Mouse (Mus musculus) midbrain, embryonic 13.5 days (tissue): ENCODE results near the gene Spata19. TPM values are rescaled to one million over a fixed set of nuclear protein-coding genes. Genes with fewer than 3 reads are reported as not detected.

ENCODE experiments used
- ATAC-seq: fragments of 200-750 bp; cut with Nextera tagmentation; 2 replicates; pipeline ENCODE4 v1.8.0; 2017; ENCODE audit warnings: mild to moderate bottlenecking, moderate TSS enrichment, moderate library complexity
- H3K27ac ChIP-seq: fragments of 300-500 bp; sonication (generic); 2 replicates; pipeline ENCODE4 v1.5.1; 2015; ENCODE audit warnings: inconsistent platforms, mild to moderate bottlenecking, moderate library complexity
- H3K27me3 ChIP-seq: fragments of 300-500 bp; sonication (generic); 2 replicates; pipeline ENCODE4 v1.6.1; 2015; ENCODE audit warnings: mild to moderate bottlenecking, inconsistent platforms
- H3K36me3 ChIP-seq: fragments of 300-500 bp; sonication (generic); 2 replicates; pipeline ENCODE4 v1.6.1; 2015; ENCODE audit warnings: mild to moderate bottlenecking, inconsistent platforms
- H3K4me1 ChIP-seq: fragments of 300-500 bp; sonication (generic); replicated peaks from 2 replicates; pipeline ENCODE4 v1.6.1; 2015; ENCODE audit warnings: inconsistent platforms
- H3K4me2 ChIP-seq: fragments of 300-500 bp; sonication (generic); replicated peaks from 2 replicates; pipeline ENCODE4 v1.6.1; 2015; ENCODE audit warnings: moderate library complexity, mild to moderate bottlenecking, inconsistent platforms
- H3K4me3 ChIP-seq: fragments of 300-500 bp; sonication (generic); replicated peaks from 2 replicates; pipeline ENCODE4 v1.5.1; 2015; ENCODE audit warnings: mild to moderate bottlenecking, inconsistent platforms
- H3K9ac ChIP-seq: fragments of 300-500 bp; sonication (generic); replicated peaks from 2 replicates; pipeline ENCODE4 v1.6.1; 2015; ENCODE audit warnings: mild to moderate bottlenecking, inconsistent platforms
- H3K9me3 ChIP-seq: fragments of 300-500 bp; sonication (generic); 2 replicates; pipeline ENCODE4 v1.6.1; 2016; ENCODE audit warnings: mild to moderate bottlenecking, inconsistent platforms
- WGBS: fragments of 180-500 bp; shearing (Covaris S2); methylation state at CpG from one replicate; pipeline ENCODE4 v1.1.7; 2015; 5-methylcytosine and 5-hydroxymethylcytosine counted together
- polyA plus RNA-seq: library from polyadenylated mRNA; unstranded; fragments of >200 nt; fragmentation: Nextera tagmentation; extraction: Ambion mirVana; gene quantifications from 2 replicates; pipeline ENCODE4 v1.2.1, GENCODE M21; 2015

Gene Spata19
- polyA plus RNA-seq, 1 experiment from 2014 or later: not detected

- H3K4me1 ChIP-seq: peaks cover 22% of the 10 kb centered on the region
- no peak overlapping the region for H3K4me2 ChIP-seq
- no peaks in the 10 kb centered on the region for H3K27me3 ChIP-seq
- no peaks in the 10 kb centered on the region for H3K9me3 ChIP-seq
- no peak overlapping the region for H3K27ac ChIP-seq
- no peak overlapping the region for H3K4me3 ChIP-seq
- no peak for ATAC-seq
- no peak overlapping the region for H3K9ac ChIP-seq
- WGBS: 69% methylated on average over 9 of the region's 9 CpGs
- no peaks in the 10 kb centered on the region for H3K36me3 ChIP-seq
Measured at GRCm38 (mm10) chr9:27435936-27436335, 39.3 kb downstream of the Spata19 start.

- WGBS: 69% methylated on average over 7 of the region's 7 CpGs
- ATAC-seq: peak; percentile 53; the same call in 1 of the 2 replicates
- Histone ChIP-seq H3K27ac (no peak overlapping the region), H3K9ac (no peak overlapping the region), H3K4me2 (no peak overlapping the region), H3K9me3 (no peaks in the 10 kb centered on the region), H3K36me3 (no peaks in the 10 kb centered on the region), H3K4me1 (peaks cover 22% of the 10 kb centered on the region), H3K27me3 (no peaks in the 10 kb centered on the region), H3K4me3 (no peak overlapping the region)
Measured at GRCm38 (mm10) chr9:27437391-27438061, 40.9 kb downstream of the Spata19 start.

- H3K36me3 ChIP-seq: no peaks in the 10 kb centered on the region
- ATAC-seq: peak; percentile 79
- H3K4me2 ChIP-seq: peak overlapping the region; percentile 5; the same call in 1 of the 2 replicates
- no peak overlapping the region for H3K4me3 ChIP-seq
- no peaks in the 10 kb centered on the region for H3K27me3 ChIP-seq
- no peak overlapping the region for H3K9ac ChIP-seq
- no peaks in the 10 kb centered on the region for H3K9me3 ChIP-seq
- peaks cover 14% of the 10 kb centered on the region for H3K4me1 ChIP-seq
- H3K27ac ChIP-seq: no peak overlapping the region
- WGBS: 27% methylated on average over 9 of the region's 9 CpGs
Measured at GRCm38 (mm10) chr9:27449780-27450422, 53.3 kb downstream of the Spata19 start.

Other genes with a start within 250 kb of the Spata19 start
- 99.8 and 103 TPM in 2 replicates for gene Jam3, start 241.4 kb upstream of the Spata19 start, polyA plus RNA-seq
- 11.3 and 12.6 TPM in 2 replicates for gene Igsf9b, start 97.6 kb upstream of the Spata19 start, polyA plus RNA-seq